Mouse (Mus musculus) small intestine, adult 2 months (tissue): ENCODE measurements around the gene Tcaf3. TPM values are rescaled to one million over a fixed set of nuclear protein-coding genes. Genes with fewer than 3 reads are reported as not detected.

Experiments
- H3K27ac ChIP-seq: fragments of 200-500 bp; 2 replicates; pipeline ENCODE4 v1.5.1; 2012; ENCODE audit warnings: low read depth, low read length, control low read depth, inconsistent platforms; ENCODE audit not compliant: insufficient read depth
- H3K27me3 ChIP-seq: fragments of 200-500 bp; 2 replicates; pipeline ENCODE4 v1.6.1; 2012; ENCODE audit warnings: mild to moderate bottlenecking, moderate library complexity, low read length, inconsistent platforms; ENCODE audit not compliant: control insufficient read depth, insufficient read depth
- H3K36me3 ChIP-seq: fragments of 200-500 bp; 2 replicates; pipeline ENCODE4 v1.6.1; 2012; ENCODE audit warnings: mild to moderate bottlenecking, low read length, control low read depth, inconsistent platforms; ENCODE audit not compliant: control insufficient read depth, insufficient read depth
- H3K4me1 ChIP-seq: fragments of 200-500 bp; 2 replicates; pipeline ENCODE4 v1.6.1; 2012; ENCODE audit warnings: low read length, inconsistent platforms, mixed read lengths; ENCODE audit not compliant: control insufficient read depth, insufficient read depth, insufficient read length
- H3K4me3 ChIP-seq: fragments of 200-500 bp; 2 replicates; pipeline ENCODE4 v1.5.1; 2012; ENCODE audit warnings: low read depth, mild to moderate bottlenecking, control low read depth, inconsistent platforms, low read length, moderate library complexity
- CTCF ChIP-seq: fragments of 200-500 bp; IDR thresholded peaks from 2 replicates; pipeline ENCODE4 v1.5.1; 2012; ENCODE audit warnings: low read depth, mild to moderate bottlenecking, control low read depth, inconsistent platforms, low read length, moderate library complexity, mixed read lengths; ENCODE audit not compliant: insufficient replicate concordance, insufficient read length; ENCODE audit errors: extremely low read depth
- POLR2A ChIP-seq: fragments of 200-500 bp; IDR thresholded peaks from 2 replicates; pipeline ENCODE4 v1.6.1; 2012; ENCODE audit warnings: low read depth, mild to moderate bottlenecking, control low read depth, inconsistent platforms, low read length, moderate library complexity
- WGBS: fragments of 180-500 bp; shearing (Covaris S2); methylation state at CpG from one replicate; pipeline ENCODE4 v1.1.7; 2018; 5-methylcytosine and 5-hydroxymethylcytosine counted together
- polyA plus RNA-seq: library from polyadenylated mRNA; depleted of rRNA; stranded (reverse); fragments of >200 nt; gene quantifications from 2 replicates; pipeline ENCODE4 v1.2.3, GENCODE M21; 2012; rRNA removed

Tcaf3 gene
- polyA plus RNA-seq, 1 experiment, result not detected

- Histone ChIP-seq H3K4me3 (no peak overlapping the region), H3K4me1 (no peaks in the 10 kb centered on the region), H3K27ac (no peak overlapping the region), H3K36me3 (no peaks in the 10 kb centered on the region), H3K27me3 (no peaks in the 10 kb centered on the region)
- WGBS, result 58% methylated on average over 4 of the region's 4 CpGs
- TF ChIP-seq CTCF (no peak), POLR2A (no peak)
These were observed 55.2 kb downstream of the Tcaf3 start for GRCm38 (mm10) chr6:42542036-42543031.

DNA sequence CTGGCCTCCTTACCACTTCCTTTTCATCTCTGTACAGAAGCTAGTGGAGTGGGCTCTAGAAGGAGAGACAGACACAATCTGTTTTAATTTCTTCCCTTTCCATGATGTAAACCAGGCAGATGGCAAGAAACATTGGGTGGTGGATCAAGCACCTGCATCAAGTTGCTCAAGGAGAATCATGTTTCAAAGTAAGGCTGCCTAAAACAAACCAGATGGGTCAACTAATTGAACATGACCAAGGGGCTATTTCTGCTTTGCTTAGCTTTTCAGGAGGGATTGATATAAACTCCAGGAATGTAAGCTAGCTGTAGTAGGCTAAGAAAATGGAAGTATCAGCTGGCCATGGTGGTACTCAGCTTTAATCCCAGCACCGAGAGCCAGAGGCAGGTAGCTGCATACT is 56.8 kb downstream of the Tcaf3 start:
- no peaks in the 10 kb centered on the region for H3K36me3 ChIP-seq
- H3K27me3 ChIP-seq, result no peaks in the 10 kb centered on the region
- H3K4me1 ChIP-seq, result no peaks in the 10 kb centered on the region
- H3K4me3 ChIP-seq, result no peak overlapping the region
- H3K27ac ChIP-seq, result no peak overlapping the region
- no peak for TF ChIP-seq CTCF
- TF ChIP-seq POLR2A, result no peak
- WGBS, result 97% methylated on average over 1 of the region's 1 CpGs

DNA sequence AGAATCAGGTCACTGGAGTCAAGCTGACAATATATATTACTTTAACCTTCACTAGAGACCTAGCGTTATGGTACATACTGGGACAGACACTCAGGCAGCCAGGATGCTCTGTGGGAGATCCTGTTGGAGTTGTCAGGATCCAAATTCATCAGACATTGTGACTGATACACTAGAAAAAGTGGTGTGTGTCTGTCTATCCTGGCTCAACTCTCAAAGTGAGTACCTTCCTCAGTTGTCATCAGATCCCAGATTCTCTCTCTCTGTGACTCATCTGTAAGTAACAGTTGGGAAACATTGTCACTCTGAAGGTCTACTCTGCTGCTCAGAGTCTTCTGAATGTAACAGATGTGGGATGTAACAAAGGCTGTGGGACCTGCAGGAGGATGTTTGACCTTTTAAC is 57.8 kb downstream of the Tcaf3 start:
- no peaks in the 10 kb centered on the region for H3K4me1 ChIP-seq
- H3K27ac ChIP-seq, result no peak overlapping the region
- no peaks in the 10 kb centered on the region for H3K27me3 ChIP-seq
- WGBS, result 90% methylated on average over 1 of the region's 1 CpGs
- no peaks in the 10 kb centered on the region for H3K36me3 ChIP-seq
- no peak overlapping the region for H3K4me3 ChIP-seq
- TF ChIP-seq CTCF (no peak), POLR2A (no peak)

Other genes starting within 250 kb of the Tcaf3 start
- gene Zyx, start 248.1 kb downstream of the Tcaf3 start, polyA plus RNA-seq, result 104 and 222 TPM in 2 replicates
- 28.8 and 64.8 TPM in 2 replicates for gene Epha1, start 224.4 kb downstream of the Tcaf3 start, polyA plus RNA-seq
- not detected in 2 replicates for gene Tas2r143, start 197.5 kb downstream of the Tcaf3 start, polyA plus RNA-seq
- not detected in 2 replicates for gene Tas2r135, start 192.3 kb downstream of the Tcaf3 start, polyA plus RNA-seq
- not detected in 2 replicates for gene Tas2r126, start 163.2 kb downstream of the Tcaf3 start, polyA plus RNA-seq
- not detected in 2 replicates for gene Olfr458, start 132.5 kb downstream of the Tcaf3 start, polyA plus RNA-seq
- gene Olfr457, start 121.4 kb downstream of the Tcaf3 start, polyA plus RNA-seq, result not detected in 2 replicates
- not detected in 2 replicates for gene Olfr456, start 110.5 kb downstream of the Tcaf3 start, polyA plus RNA-seq
- gene Olfr455, start 50.1 kb downstream of the Tcaf3 start, polyA plus RNA-seq, result not detected in 2 replicates
- gene Tcaf2, start 47.6 kb upstream of the Tcaf3 start, polyA plus RNA-seq, result 3.4 and 4.4 TPM in 2 replicates
- 2.2 and 2.9 TPM in 2 replicates for gene Tcaf1, start 112.4 kb upstream of the Tcaf3 start, polyA plus RNA-seq
- gene Olfr453, start 141.7 kb upstream of the Tcaf3 start, polyA plus RNA-seq, result not detected in 2 replicates
- not detected in 2 replicates for gene Olfr38, start 158.7 kb upstream of the Tcaf3 start, polyA plus RNA-seq
- gene Olfr452, start 187.4 kb upstream of the Tcaf3 start, polyA plus RNA-seq, result not detected in 2 replicates
- not detected in 2 replicates for gene Olfr450, start 214.2 kb upstream of the Tcaf3 start, polyA plus RNA-seq
- gene Olfr449, start 236.7 kb upstream of the Tcaf3 start, polyA plus RNA-seq, result not detected in 2 replicates